Mouse (Mus musculus) kidney, postnatal 0 days (tissue): Measurements from ENCODE around the gene Xlr5a. TPM values are rescaled to one million over a fixed set of nuclear protein-coding genes. Genes with fewer than 3 reads are reported as not detected.
A peak's percentile ranks its signal among the peaks of the same experiment; 100 is the strongest.
"Not testable (repeated sequence)": the region's sequence is repeated elsewhere in the genome, so short reads cannot be mapped to it uniquely, and the experiment has no call there.

ENCODE experiments used
- ATAC-seq: fragments of 200-750 bp; cut with Nextera tagmentation; replicated peaks from 2 replicates; pipeline ENCODE4 v1.8.0; 2017; ENCODE audit warnings: low read depth, moderate number of reproducible peaks, moderate TSS enrichment, moderate library complexity; ENCODE audit not compliant: low FRiP score
- DNase-seq: peaks from one replicate; pipeline ENCODE4 v3.0.0-alpha.2; 2016; ENCODE audit warnings: low spot score
- H3K27ac ChIP-seq: fragments of 300-500 bp; sonication (generic); 2 replicates; pipeline ENCODE4 v1.5.1; 2014; ENCODE audit warnings: mild to moderate bottlenecking
- H3K27me3 ChIP-seq: fragments of 300-500 bp; sonication (generic); 2 replicates; pipeline ENCODE4 v1.6.1; 2014; ENCODE audit warnings: low read length, mixed read lengths; ENCODE audit not compliant: insufficient read depth
- H3K36me3 ChIP-seq: fragments of 300-500 bp; sonication (generic); 2 replicates; pipeline ENCODE4 v1.6.1; 2014; ENCODE audit warnings: low read length, mixed read lengths; ENCODE audit not compliant: insufficient read depth
- H3K4me1 ChIP-seq: fragments of 300-500 bp; sonication (generic); replicated peaks from 2 replicates; pipeline ENCODE4 v1.6.1; 2014; ENCODE audit warnings: antibody characterized with exemption, low read length, mixed read lengths; ENCODE audit not compliant: insufficient read depth
- H3K4me2 ChIP-seq: fragments of 300-500 bp; sonication (generic); 2 replicates; pipeline ENCODE4 v1.6.1; 2014; ENCODE audit warnings: mild to moderate bottlenecking, low read length, moderate library complexity, mixed read lengths
- H3K4me3 ChIP-seq: fragments of 300-500 bp; sonication (generic); replicated peaks from 2 replicates; pipeline ENCODE4 v1.5.1; 2014; ENCODE audit warnings: low read depth, low read length
- H3K9ac ChIP-seq: fragments of 300-500 bp; sonication (generic); 2 replicates; pipeline ENCODE4 v1.6.1; 2014; ENCODE audit warnings: low read depth, low read length
- H3K9me3 ChIP-seq: fragments of 300-500 bp; sonication (generic); replicated peaks from 2 replicates; pipeline ENCODE4 v1.6.1; 2016; ENCODE audit warnings: low read length, inconsistent platforms, mixed read lengths
- CTCF ChIP-seq: IDR thresholded peaks from 2 replicates; pipeline ENCODE4 v1.5.1; 2016; ENCODE audit warnings: antibody characterized with exemption, low read depth, mild to moderate bottlenecking, moderate library complexity
- WGBS: fragments of 180-500 bp; shearing (Covaris S2); extraction: QIAGEN DNeasy Blood & Tissue Kit; methylation state at CpG from one replicate; pipeline ENCODE4 v1.1.7; 2014; 5-methylcytosine and 5-hydroxymethylcytosine counted together
- polyA plus RNA-seq: library from polyadenylated mRNA; unstranded; fragments of >200 nt; fragmentation: Nextera tagmentation; extraction: Ambion mirVana; gene quantifications from 2 replicates; pipeline ENCODE4 v1.2.1, GENCODE M21; 2015

Xlr5a gene
- 0.16 TPM in 1 of 2 replicates, not detected in the other for polyA plus RNA-seq

DNA sequence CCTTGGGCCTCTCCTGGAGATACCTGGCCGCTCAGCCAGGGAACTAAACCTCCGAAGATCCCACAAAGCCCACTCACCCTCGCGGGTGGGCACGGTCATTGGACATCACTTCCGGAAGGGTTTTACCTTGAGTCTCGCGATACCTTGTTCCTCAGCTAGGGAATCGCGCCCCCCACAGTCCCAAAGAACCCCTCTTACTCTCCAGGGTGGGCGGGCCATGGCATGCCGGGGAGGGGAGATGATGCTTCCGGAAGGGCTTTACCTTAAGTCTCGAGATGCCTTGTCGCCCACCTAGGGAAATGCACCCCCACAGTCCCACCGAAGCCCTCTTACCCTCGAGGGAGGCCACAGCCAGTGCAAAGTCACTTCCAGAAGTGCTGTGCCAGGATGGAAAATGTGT, at the start of gene Xlr5a, which contains the start of gene Xlr5c:
Gene Xlr5a, minus strand, starts transcription at position 101 of the 400 bp plus-strand sequence.
Gene Xlr5c, minus strand, starts transcription at position 101 of the 400 bp plus-strand sequence.
- not testable (repeated sequence) for H3K4me2 ChIP-seq, H3K4me3 ChIP-seq, H3K9me3 ChIP-seq, H3K4me1 ChIP-seq, DNase-seq, H3K9ac ChIP-seq, H3K27ac ChIP-seq, H3K36me3 ChIP-seq, H3K27me3 ChIP-seq, ATAC-seq
- WGBS: 94% methylated on average over 13 of the region's 17 CpGs

DNA sequence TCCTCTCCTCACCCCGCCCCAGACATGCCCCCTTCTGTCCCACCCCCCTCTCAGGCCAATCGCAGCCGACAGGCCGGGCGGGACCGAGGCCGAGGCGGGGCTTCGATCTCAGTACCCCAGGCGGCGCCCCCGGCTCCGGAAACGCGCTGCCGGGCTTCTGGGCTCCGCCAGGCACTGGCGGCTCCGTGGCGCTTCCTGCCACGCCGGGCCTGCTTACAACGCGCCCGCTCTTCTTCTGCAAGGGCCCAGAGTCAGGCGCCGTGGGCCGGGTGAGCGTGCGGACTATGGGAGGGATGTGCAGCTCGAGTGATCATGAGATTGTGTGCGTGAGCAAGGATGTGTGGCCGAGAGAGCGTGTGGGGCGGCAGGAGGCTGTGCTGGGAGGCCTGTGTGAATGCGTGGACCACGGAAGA, 49.7 kb upstream of the Xlr5a start, which contains the start of gene Zfp275:
Gene Zfp275, plus strand, starts transcription at position 139 of the 413 bp plus-strand sequence.
- 23% methylated on average over 37 of the region's 37 CpGs for WGBS
- peak within 1 kb of the TSS; percentile 54; the same call in 1 of the 2 replicates for H3K27ac ChIP-seq
- H3K4me3 ChIP-seq: peak within 1 kb of the TSS; percentile 55
- no peaks in the 10 kb centered on the region for H3K4me1 ChIP-seq
- no peak for TF ChIP-seq CTCF
- ATAC-seq: peak; percentile 89
- no peaks in the 10 kb centered on the region for H3K27me3 ChIP-seq
- H3K9ac ChIP-seq: peak within 1 kb of the TSS; percentile 71
- DNase-seq: peak; percentile 85
- H3K9me3 ChIP-seq: no peaks in the 10 kb centered on the region
- H3K36me3 ChIP-seq: no peaks in the 10 kb centered on the region
- peak within 1 kb of the TSS; percentile 51 for H3K4me2 ChIP-seq

DNA sequence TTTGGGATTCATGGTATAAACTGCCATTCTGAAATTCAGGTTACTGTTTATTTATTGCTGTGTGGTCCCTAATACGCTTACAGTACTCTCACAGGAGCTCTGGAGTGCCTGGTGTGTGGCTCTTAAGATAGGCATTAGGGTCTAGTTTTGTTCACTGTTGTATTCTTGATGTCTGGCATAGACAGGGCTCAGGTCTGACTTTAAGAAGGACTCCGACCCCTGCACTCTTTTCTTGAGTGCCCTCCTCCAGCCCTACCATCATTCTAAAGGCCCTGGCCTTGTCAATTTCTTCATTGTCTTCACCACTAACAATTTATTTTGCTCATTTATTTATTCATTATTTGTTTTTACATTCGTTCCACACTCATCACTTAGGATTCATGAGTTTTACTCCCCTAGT, 49.3 kb upstream of the Xlr5a start:
- TF ChIP-seq CTCF: no peak
- Histone ChIP-seq H3K9me3 (no peaks in the 10 kb centered on the region), H3K36me3 (no peaks in the 10 kb centered on the region), H3K4me1 (no peaks in the 10 kb centered on the region), H3K27ac (no peak overlapping the region), H3K4me2 (peak overlapping the region; percentile 51), H3K4me3 (peak overlapping the region; percentile 55; the same call in 1 of the 2 replicates), H3K9ac (no peak overlapping the region), H3K27me3 (no peaks in the 10 kb centered on the region)
- WGBS: 36% methylated on average over 3 of the region's 3 CpGs
- ATAC-seq: no peak
- no peak for DNase-seq

DNA sequence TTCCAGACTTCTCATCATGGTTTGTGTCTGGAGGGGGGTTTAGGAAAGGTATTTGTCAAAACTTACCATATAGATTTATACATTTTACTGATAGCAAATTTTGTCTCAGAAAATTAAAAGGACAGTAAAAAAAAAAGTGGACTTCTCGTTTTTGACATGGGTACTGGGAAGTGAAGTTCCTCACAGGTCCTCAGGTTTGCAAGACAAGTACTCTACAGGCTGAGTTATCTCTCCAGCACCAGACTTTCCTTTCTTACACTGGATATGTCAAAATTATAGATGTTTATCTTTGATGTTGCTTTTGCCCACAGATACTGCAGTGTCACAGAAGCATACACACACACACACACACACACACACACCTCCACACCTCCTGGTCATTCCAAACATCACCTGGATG, 48.7 kb upstream of the Xlr5a start:
- Histone ChIP-seq H3K27ac (no peak overlapping the region), H3K4me1 (no peaks in the 10 kb centered on the region), H3K9me3 (no peaks in the 10 kb centered on the region), H3K27me3 (no peaks in the 10 kb centered on the region), H3K36me3 (no peaks in the 10 kb centered on the region), H3K4me3 (no peak overlapping the region), H3K4me2 (no peak overlapping the region), H3K9ac (no peak overlapping the region)
- DNase-seq (no peak), ATAC-seq (no peak)
- WGBS: 57% methylated on average over 1 of the region's 1 CpGs
- TF ChIP-seq CTCF: no peak

DNA sequence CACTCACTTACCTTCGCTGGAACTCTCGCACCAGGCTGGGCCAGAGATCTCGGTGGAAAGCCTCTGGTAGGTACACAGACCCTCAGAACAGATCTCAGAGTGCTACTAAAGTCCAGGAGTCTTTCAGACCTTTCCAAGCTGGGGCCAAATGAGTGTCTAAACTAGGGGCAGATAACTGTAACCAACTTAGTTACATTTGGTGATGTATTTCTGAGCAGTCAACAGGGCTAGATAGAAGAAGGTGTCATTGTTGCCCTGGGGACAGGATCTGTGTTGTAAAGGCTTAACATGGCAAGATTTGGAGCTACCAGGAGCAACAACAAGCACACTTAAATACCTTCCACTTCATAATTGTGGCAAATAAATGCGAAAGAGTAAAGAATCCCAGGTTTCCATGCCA, 44.0 kb upstream of the Xlr5a start, which contains the start of gene Gm45015:
Gene Gm45015, minus strand, starts transcription at position 101 of the 400 bp plus-strand sequence.
- Histone ChIP-seq H3K4me3 (no peak within 1 kb of the TSS), H3K27me3 (no peaks in the 10 kb centered on the region), H3K4me2 (no peak within 1 kb of the TSS), H3K9me3 (no peaks in the 10 kb centered on the region), H3K4me1 (no peaks in the 10 kb centered on the region), H3K9ac (no peak within 1 kb of the TSS), H3K36me3 (no peaks in the 10 kb centered on the region), H3K27ac (no peak within 1 kb of the TSS)
- no peak for TF ChIP-seq CTCF
- ATAC-seq: no peak
- 80% methylated on average over 4 of the region's 4 CpGs for whole genome bisulfite sequencing
- no peak for DNase-seq

DNA sequence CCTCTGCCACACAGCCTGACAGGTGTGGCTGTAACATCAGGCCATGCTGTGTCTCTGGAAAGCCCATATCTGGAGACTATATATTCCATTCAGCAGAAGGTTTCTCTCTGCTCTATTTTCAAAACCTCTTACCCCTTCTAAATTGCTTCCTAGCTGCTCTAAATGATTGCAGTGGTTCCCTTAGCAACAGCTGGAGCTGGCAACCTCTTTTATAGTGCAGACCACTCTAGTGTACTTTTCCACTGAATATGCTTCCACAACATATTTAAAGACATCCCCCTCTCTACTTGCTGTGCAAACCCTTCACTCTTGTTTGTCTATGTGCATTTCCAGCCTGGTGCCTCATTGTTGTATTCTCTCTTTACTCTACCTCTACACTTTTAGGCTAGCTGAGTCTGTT, 40.8 kb upstream of the Xlr5a start:
- Histone ChIP-seq H3K4me2 (no peak overlapping the region), H3K36me3 (no peaks in the 10 kb centered on the region), H3K27me3 (no peaks in the 10 kb centered on the region), H3K9me3 (no peaks in the 10 kb centered on the region), H3K4me3 (no peak overlapping the region), H3K27ac (no peak overlapping the region), H3K9ac (no peak overlapping the region), H3K4me1 (no peaks in the 10 kb centered on the region)
- TF ChIP-seq CTCF: no peak
- ATAC-seq (no peak), DNase-seq (no peak)

DNA sequence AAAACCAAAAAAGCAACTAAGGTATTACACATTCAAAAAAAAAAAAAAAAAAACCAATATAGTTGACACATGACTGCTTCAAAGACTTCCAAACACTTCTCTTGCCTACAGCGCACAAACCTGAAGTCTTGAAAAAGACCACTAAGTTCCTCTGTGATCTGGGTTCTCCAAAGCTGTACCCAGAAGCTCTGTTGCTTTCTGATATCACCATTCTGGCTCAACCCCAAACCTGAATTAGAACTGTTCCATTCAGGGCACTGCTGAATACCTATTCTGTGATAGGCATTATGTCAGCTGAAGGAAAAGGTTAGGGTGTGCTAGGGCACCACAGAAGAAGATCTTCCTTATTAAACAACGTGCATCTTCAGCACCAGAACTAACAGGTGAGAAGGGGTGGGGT, 34.4 kb upstream of the Xlr5a start:
- no peak overlapping the region for H3K9ac ChIP-seq
- H3K9me3 ChIP-seq: no peaks in the 10 kb centered on the region
- 77% methylated on average over 2 of the region's 2 CpGs for WGBS
- no peaks in the 10 kb centered on the region for H3K27me3 ChIP-seq
- no peak overlapping the region for H3K4me3 ChIP-seq
- ATAC-seq (no peak), DNase-seq (no peak)
- no peak overlapping the region for H3K4me2 ChIP-seq
- H3K4me1 ChIP-seq: no peaks in the 10 kb centered on the region
- no peak for TF ChIP-seq CTCF
- H3K36me3 ChIP-seq: no peaks in the 10 kb centered on the region
- no peak overlapping the region for H3K27ac ChIP-seq
